Mouse (Mus musculus) adrenal gland, postnatal 36 days (tissue): ENCODE measurements around the gene Mrpl12. TPM values are rescaled to one million over a fixed set of nuclear protein-coding genes. Genes with fewer than 3 reads are reported as not detected.

Experiments used
- DNase-seq, 2 experiments: peaks; one replicate each; pipeline ENCODE4 v3.0.0; 2021; ENCODE audit warnings: mixed read lengths in 1 of 2
- long read RNA-seq, 2 experiments: library from polyadenylated mRNA; stranded (forward); transcript quantifications; one replicate each; pipeline ENCODE4 v2.0.0; 2021; ENCODE audit warnings: borderline sequencing depth in 2 of 2
- total RNA-seq, 2 experiments: library from RNA; stranded (reverse); gene quantifications; 2 replicates each; pipeline ENCODE4 v1.2.3; 2021

Gene Mrpl12
- 100 to 1,000 TPM; 110 to 111 TPM for total RNA-seq
- long read RNA-seq, experiment 1, transcript Mrpl12-201 (5 exons, 1,316 nt): major isoform, 124 of 152 reads
- long read RNA-seq, experiment 1, transcript Mrpl12-202 (4 exons, 768 nt): minor isoform, 6 of 152 reads
- long read RNA-seq, experiment 1, partial matches to known transcripts: 2 of 152 reads
- long read RNA-seq, experiment 1, other reads (novel, unspliced or antisense): 20 of 152 reads
- long read RNA-seq, experiment 2, transcript Mrpl12-201 (5 exons, 1,316 nt): major isoform, 96 of 101 reads
- long read RNA-seq, experiment 2, partial matches to known transcripts: 0 of 101 reads
- long read RNA-seq, experiment 2, other reads (novel, unspliced or antisense): 4 of 101 reads

DNA sequence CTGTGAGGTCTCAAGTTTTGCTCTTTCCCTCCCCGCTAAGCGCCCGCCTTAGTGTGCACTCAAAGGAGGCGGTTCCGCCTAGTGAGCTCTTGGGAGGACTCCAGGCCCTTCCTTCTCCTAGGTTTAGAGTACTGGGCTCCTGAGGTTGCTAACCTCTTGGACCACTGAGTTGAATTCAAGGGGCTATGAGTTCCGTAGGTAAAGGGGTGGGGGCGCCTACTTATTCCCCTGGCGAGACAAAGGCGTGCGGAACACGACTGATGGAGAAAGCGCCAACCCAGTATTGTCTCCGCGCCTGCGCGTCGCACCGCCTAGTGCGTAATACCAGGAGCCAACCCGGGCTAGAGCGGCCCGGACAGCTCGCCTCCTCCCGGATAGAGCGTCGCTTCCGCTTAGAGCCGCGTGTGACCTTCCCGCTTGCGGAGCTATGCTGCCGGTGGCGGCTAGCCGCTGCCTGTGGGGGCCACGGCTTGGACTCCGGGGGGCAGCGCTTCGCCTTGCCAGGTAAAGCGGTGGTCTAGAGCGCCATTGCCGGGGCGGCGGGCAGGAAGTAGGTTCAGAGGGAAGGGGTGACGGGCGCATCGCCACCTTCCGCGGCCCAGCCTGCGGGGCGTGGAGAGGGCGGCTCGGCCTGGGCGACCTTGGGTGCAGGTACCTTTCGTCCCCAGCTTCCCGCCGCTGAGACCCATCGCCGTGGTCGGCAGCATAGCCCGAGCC, at the start of gene Mrpl12:
TSS of gene Mrpl12 (plus strand) at position 349 of the 717 bp plus-strand sequence.
- peak; percentile 94 for DNase-seq

DNA sequence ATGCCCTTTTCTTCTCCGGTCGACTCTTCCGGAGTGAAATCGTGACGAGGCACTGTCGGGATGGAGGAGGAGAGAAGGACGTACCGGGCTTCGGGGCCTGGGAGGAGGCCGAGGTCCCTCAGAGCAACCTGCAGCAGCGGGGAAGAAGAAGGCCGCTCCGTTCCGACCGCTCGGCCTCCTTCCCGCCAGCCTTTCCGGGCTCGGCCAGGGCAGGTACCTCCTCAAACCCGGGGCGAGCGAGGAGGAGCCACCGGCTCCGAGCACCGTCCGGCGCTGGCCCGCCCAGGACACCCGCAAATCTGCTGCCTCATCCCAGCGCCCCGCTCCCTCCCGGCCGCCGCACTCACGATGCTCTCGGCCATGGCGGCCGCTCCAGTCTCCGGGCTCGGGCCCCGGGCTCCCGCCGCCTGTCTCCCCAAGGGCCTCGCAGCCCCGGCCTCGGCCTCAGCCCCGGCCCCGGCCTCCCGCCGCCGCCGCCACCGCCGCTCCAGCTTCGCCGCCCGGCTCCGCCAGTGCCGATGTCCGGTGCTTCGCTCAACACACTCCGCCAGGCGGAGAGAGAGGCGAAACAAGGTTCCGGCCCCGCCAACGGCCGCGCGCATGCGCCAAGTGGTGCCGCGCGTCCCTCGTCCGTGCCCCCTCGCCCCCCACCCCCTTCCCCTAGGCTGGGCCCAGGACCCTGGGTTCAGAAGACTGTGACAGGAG, 47.1 kb upstream of the Mrpl12 start, which contains the start of gene Nploc4:
TSS of gene Nploc4 (minus strand) at position 557 of the 705 bp plus-strand sequence.
- peak; percentile 91 to 92 for DNase-seq

DNA sequence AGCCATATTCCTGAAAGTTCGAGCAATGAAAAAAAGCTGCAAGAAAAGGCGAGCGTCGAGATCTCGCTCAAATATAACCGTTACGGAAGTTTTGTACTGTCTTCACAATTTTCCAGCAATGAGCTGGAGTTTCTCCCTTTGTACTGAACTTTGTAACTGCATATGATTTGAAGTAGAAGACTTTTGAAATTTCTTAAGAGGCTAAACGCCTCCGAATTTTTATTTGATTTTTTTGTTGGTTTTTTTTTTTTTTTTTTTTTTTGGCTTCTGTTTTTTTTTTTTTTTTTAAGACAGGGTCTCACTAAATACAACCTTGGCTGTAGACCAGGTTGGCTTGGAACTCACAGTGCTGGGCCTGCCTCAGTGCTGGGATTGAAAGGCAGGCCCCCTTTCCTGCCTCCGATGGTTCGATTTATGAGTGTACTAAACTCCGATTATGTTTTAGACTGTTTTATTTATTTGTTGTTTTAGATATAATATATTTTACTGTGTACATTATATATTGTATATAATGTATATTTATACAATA, 46.5 kb upstream of the Mrpl12 start:
- DNase-seq: no peak

DNA sequence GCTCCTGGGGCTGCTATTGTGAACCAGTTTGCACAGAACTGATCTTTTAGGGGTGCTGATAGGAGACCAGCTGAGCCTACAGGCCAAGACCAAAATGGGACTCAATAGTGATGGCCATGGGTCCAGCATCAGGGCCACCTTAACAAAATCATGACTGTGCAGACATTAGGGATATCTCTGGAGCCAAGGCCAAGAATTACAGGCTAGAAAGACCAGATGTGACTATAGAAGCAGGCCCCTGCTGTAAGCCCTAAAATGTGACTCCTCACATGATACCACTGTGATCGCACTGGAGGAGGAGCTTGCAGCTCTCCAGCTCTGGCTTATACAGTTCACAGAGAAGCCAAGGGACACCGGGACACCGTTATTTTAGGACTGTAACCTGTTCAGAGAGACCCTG, 42.1 kb upstream of the Mrpl12 start, which contains the start of gene Tspan10:
TSS of gene Tspan10 (plus strand) at position 301 of the 400 bp plus-strand sequence.
- no peak for DNase-seq

DNA sequence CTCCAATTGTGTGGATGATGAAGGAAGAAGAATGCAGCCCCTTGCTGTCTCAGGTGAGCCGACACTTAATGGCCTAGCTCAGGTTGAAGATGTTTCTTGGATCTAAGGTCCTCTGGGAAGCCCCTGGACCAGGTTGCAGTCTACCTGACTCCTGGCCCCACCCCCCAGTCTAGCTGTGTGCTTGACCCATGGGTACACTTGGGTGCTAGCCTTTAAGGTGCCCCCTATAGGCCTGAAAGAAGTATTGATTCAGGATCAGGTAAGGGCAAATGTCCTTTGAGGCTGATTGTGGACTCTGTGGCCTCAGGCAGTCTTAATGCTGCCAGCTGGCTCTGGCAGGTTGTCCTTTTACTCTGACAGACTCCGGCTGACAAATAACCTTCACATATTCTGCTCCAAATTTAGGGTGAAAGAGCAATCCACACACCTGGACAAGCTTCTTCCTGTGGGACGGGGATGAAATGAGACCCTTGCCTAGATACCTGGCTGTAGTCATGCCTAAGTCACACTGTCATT, 41.6 kb upstream of the Mrpl12 start:
- no peak for DNase-seq

DNA sequence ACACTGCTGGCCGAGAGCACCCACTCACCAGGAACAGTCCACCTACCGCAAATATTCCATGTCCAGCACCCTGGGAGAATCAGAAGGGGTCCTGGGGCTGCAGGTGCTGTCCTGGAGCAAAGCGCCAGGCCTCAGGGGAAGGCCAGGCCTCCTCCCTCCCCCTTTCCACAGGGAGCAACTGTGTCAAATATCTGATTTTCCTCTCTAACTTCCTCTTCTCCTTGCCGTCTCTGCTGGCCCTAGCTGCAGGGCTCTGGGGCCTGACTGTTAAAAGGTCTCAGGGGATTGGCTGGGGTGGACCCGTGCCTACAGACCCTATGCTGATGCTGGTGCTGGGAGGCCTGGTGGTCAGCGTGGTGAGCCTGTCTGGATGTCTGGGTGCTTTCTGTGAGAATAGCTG, 40.3 kb upstream of the Mrpl12 start:
- no peak for DNase-seq

DNA sequence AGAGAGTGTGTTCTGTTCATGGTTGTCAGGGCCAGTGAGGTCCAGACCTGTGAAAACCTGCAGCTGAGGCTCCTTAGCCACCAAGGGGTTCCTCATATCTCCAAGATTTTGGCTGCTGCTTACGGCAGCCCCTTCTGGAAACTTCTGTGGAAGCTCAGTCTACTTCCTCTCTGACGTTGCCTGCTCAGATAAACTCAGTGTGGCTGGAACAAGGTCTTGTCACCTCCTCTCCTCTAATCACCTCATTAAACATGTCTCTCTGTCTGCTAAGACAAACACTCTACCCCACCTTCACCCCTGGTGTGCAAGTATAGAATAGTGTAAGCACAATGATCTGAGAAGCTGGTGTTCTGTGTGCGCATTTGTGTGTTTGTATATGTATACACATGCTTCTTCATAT, 38.9 kb upstream of the Mrpl12 start:
- DNase-seq: no peak

DNA sequence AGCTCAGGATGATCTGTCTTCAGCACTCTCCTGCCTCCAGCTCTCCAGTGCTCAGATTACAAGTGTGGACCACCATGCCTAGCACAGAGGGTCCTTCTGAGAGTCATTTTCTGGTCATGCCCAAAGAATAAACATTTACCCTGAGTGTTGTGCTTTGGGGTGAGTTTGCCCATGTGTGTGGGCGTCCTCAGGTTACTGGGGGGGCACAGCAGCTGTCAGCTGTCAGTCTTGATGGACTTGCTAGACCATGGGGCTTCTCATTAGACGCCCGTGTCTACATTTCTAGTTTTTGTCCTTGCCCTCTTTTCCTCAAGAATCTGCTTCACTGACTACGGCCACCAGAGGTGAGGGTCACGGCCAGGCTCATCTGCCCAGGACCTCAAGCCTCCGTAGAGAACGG, 37.2 kb upstream of the Mrpl12 start:
- no peak for DNase-seq

DNA sequence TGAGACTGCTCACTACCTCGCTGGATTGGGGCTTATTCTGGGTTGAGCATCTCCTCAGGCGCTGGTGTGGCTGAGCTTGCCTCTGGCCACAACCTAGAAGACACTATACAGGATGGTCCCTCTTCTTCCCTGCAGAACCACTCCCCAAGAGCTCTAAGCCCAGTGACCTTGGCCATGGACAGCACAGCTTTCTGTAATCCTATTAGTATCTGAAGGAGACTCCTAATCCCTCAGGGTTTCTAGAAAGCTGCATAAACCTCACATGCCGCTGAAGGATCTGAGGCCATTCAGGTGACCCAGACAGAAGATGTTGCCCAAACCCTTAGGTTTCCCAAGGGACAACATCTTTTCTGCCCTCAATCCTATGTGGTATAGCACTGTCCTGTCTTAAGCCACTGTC, 32.2 kb upstream of the Mrpl12 start:
- no peak for DNase-seq

DNA sequence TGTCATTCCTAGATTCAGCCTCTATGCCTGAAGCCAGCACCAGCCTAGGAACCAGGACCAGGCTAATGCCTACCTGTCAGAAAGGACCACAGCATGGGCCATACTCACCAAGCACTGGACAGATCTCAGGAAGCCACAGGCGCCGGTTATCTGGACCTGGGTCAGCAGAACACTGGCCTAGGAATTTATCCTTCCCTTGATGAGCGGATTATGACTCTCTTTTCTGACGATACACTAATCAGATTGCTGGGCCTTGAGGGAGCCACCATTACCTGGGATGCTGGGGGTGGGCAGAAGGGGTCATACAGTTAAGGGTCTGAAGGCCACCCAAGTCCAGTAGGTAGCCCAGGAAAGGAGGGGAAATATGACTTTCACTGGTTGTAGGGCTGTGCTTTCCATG, 31.1 kb upstream of the Mrpl12 start, which contains the start of gene Pde6g:
TSS of gene Pde6g (minus strand) at position 195 of the 400 bp plus-strand sequence.
- no peak for DNase-seq

DNA sequence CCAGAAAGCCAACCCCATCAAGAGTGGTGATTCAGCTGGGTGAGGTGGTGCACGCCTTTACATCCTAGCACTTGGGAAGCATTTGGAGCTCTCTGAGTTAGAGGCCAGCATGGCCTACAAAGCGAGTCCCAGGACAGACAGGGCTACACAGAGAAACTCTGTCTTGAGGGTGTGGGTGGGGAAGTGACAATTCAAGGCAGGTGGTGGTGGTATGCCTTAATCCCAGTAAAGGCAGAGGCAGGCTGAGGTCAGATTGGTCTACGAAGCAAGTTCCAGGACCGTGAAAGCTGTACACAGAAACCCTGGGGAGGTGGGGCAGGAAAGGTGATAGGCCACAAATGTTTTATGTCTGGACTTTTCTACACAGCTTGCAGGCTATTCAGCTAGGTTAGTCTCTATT, 29.4 kb upstream of the Mrpl12 start:
- no peak for DNase-seq

DNA sequence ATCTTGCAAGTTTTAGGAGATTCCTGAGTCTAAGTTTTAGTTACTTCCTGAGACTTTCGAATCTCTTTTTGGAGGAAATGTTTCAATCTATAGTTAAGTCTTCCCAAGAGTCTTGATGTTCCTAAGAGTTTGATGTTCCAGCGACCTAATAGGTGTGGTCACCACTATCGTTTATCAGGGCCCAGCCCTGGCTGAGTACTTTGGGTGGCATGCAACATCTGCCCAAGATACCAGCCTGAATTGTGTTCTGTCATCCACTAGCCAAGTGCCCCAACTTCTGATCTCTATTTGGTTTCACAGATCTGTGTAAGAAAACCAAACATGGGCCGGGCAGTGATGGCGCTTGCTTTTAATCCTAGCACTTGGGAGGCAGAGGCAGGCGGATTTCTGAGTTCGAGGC, 29.0 kb upstream of the Mrpl12 start:
- DNase-seq: no peak

DNA sequence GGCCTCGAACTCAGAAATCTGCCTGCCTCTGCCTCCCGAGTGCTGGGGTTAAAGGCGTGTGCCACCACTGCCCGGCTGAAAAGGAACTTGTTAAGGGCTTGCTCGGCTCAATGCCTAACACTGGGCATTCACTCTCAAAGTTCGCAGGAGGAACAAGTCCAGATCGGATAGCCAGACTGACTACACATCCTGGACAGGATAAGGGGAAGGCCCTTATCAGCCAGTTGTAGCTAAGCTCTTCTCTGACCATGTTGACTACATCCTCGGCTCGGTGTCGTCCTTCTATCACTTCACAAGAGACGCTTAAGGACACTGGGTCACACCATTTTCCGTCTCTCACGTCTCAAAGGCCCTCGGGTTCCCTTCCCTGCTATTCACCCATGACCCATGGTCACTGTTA, 27.0 kb upstream of the Mrpl12 start:
- no peak for DNase-seq

DNA sequence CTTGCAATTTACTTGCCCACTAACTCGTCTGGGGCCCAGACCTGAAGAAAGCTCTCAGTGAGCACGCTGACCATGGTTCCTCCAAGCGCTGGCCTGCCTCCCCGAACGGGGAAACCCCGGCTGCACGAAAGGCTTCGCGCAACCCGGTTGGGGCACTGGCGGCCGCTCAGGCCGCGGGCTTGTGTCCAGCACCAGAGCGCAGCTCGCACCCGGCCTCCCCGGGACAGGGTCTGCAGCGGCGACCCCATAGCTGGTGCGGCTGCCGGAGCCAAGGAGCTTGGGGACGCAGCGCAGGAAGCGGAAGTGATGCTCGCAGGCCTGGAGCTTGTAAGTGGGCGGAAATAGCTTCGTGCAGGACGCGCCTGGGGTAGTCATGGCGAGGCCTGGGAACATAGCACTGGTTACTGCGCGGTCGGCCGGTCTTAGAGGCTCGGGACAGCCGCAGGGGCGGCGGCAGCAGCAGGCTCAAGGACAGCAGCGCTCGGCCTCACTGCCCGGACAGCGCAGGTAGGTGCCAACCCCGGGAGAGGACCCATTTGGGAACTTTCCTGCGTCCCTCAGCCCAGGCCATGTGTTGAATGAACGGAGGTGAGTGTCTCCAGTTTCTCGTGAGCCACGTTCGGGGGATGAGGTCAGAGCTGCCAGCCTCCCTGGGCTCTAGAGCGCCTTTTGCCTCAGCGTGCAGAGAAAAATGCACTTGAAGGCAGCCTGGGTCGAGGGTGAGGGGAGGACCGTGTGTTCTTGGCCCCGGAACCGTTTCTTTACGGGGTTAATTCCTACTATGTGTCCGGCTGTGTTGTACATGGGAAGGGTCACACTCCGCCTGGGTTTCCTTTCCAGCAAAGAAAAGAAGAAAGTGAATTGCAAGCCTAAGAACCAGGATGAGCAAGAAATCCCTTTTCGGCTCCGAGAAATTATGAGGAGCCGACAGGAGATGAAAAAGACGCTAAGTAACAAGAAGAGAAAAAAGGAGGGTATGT, 26.4 kb upstream of the Mrpl12 start, which contains the start of the genes Oxld1 and Ccdc137:
TSS of gene Oxld1 (minus strand) at position 297 of the 980 bp plus-strand sequence.
TSS of gene Ccdc137 (plus strand) at position 344 of the 980 bp plus-strand sequence.
- DNase-seq: peak; percentile 84 to 87

DNA sequence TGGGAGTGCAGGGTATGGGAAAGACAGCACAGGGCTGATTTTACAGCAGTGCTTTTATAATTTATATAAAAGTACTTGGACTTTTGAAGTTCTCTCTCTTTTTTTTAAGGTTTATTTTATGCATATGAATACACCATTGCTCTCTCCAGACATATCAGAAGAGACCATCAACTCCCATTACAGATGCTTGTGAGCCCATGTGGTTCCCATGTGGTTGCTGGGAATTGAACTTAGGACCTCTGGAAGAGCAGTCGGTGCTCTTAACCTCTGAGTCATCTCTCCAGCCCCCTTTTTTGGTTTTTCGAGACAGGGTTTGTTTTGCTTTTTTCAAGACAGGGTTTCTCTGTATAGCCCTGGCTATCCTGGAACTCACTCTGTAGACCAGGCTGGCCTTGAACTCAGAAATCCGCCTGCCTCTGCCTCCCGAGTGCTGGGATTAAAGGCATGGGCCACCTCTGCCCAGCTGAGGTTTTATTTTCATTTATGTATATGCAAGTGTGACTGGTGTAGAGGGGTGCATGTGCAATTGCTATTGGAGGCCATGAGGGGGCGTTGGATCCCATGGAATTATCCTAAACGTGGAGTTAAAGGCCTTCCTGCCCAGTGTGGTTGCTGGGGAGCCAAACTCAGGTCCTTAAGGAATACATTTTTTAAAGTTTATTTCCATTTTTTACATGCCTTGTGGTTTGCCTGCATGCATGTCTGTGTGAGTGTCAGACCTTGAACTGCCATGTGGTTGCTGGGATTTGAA, 25.4 kb upstream of the Mrpl12 start:
- DNase-seq: no peak

DNA sequence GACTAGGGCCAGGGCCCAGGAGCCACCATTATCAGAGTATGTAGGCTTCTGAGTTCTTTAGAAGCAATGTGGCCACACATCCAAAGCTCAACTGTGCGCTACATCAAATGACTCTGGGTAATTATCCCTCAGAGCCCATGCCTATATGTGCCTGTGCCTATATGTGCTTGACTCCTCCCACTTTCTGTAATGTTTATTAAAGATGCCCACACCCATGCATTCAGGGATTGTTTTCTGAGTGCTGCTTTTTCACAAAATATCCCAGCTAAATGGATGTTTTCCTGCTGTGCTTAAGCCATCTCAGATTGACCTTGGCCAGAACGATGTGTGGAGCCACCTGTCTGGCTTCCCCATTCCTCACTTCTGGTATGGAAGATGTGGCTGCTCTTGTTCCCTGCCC, 20.9 kb upstream of the Mrpl12 start:
- no peak for DNase-seq

DNA sequence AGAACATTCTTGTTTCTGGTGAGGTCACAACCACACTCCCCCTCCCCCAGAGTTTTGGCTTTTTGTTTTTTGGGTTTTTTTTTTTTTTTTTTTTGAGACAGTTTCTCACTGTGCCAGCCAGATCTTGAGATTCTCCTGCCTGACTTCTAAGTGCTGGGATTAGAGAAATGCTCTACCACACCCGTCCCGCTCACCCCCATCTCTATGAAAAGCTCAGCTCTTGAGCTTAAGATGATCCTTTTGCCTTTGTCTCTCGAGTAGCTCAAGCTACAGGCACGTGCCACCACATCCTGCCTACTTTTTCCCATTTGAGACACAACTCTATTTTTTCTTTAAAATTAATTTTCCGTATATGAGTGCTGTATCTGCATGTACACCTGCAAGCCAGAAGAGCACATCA, 20.0 kb upstream of the Mrpl12 start:
- no peak for DNase-seq

DNA sequence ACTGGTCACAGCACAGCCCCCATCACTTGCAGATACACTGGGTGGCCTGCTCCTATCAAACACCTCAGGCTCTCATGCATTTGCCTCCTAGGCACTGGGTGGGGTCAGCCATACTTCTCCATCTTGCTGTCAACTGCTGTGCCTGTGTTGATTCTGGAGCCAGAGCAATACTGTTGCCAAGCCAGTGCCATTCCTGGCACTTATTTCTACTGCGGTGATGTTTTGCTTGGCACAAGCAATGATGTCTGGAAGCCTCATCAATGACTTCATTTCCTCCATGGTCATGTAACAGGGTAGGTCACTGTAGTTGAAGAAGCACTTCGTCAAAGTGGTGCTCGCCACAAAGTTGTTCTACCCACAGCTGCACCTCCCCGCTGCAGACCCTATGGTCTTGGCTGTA, 18.9 kb upstream of the Mrpl12 start:
- no peak for DNase-seq

DNA sequence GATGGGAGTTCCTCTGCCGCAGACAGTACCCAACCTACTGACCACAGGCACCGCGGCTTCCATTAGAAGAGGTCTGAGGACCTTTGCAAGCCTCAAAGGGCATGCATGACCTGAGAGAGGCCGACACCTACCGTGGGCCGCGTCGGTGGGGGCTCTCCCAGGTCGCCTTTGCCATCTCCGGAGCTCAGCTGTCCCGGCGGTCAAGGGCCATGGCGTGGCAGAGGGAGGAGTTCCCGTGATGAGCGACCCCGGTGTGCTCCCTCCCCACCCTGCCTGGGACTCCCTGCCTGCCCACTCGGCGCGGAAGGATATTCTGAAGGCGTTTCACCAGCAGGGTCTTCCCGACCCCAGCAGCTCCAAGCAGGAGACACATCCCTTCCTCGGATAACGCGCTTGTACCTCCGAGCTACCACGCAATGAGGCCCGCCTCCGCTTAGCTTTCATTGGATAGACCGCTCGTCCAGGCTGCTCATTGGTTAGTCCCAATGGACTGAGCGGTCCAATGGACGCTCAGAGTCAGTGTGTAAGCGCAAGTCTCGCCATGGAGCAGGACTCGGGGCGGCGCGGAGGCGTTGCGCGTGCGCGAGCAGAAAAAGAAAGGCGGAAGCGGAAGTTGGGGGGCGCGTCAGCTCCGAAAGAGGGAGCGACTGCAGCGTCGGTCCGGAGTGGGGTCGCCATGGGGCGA, 17.2 kb upstream of the Mrpl12 start, which contains the start of gene Arl16:
TSS of gene Arl16 (minus strand) at position 557 of the 685 bp plus-strand sequence.
- peak; percentile 95 to 96 for DNase-seq
